Mouse (Mus musculus): Measurements from ENCODE around the gene Pmvk. TPM values are rescaled to one million over a fixed set of nuclear protein-coding genes. Genes with fewer than 3 reads are reported as not detected.

Pmvk gene
- total RNA-seq, 4 experiments from 2014 or later, result 5.5 to 8.6 (median 7.5) TPM

Other genes with a start within 250 kb of the Pmvk start
- 1 to 10 TPM; 3.2 to 9.8 (median 4.0) TPM for gene Thbs3, start 239.4 kb upstream of the Pmvk start, total RNA-seq (2022)
- gene Mtx1, start 227.5 kb upstream of the Pmvk start, total RNA-seq (2022), result 10 to 100 TPM; 56.4 to 63.5 (median 59.5) TPM
- gene Muc1, start 225.5 kb upstream of the Pmvk start, total RNA-seq (2022), result under 1 TPM in 3 of 4 experiments, not detected in 1; 0.13 to 0.63 (median 0.49) TPM
- 100 to 1,000 TPM in 1 of 4 experiments, 10 to 100 TPM in 3; 87.0 to 108 (median 89.4) TPM for gene Krtcap2, start 208.6 kb upstream of the Pmvk start, total RNA-seq (2022)
- under 1 TPM; 0.34 to 0.87 (median 0.83) TPM for gene Trim46, start 208.2 kb upstream of the Pmvk start, total RNA-seq (2022)
- gene Dpm3, start 195.2 kb upstream of the Pmvk start, total RNA-seq (2022), result 10 to 100 TPM; 49.1 to 65.7 (median 53.6) TPM
- gene Slc50a1, start 184.0 kb upstream of the Pmvk start, total RNA-seq (2022), result 10 to 100 TPM; 16.6 to 27.0 (median 21.0) TPM
- 10 to 100 TPM; 28.2 to 36.1 (median 32.6) TPM for gene Efna1, start 173.4 kb upstream of the Pmvk start, total RNA-seq (2022)
- under 1 TPM in 1 of 4 experiments, not detected in 3; 0.11 TPM for gene Efna3, start 131.6 kb upstream of the Pmvk start, total RNA-seq (2022)
- under 1 TPM in 3 of 4 experiments, not detected in 1; 0.19 to 0.34 (median 0.27) TPM for gene Efna4, start 116.5 kb upstream of the Pmvk start, total RNA-seq (2022)
- gene Adam15, start 104.5 kb upstream of the Pmvk start, total RNA-seq (2022), result 10 to 100 TPM; 43.3 to 52.5 (median 48.6) TPM
- not detected for gene Dcst2, start 92.6 kb upstream of the Pmvk start, total RNA-seq (2022)
- not detected for gene Dcst1, start 89.3 kb upstream of the Pmvk start, total RNA-seq (2022)
- gene Zbtb7b, start 59.8 kb upstream of the Pmvk start, total RNA-seq (2022), result 10 to 100 TPM; 19.6 to 23.2 (median 22.9) TPM
- 1 to 10 TPM in 2 of 4 experiments, under 1 TPM in 1, not detected in 1; 0.75 to 1.5 (median 1.2) TPM for gene Lenep, start 51.7 kb upstream of the Pmvk start, total RNA-seq (2022)
- gene Flad1, start 42.7 kb upstream of the Pmvk start, total RNA-seq (2022), result 10 to 100 TPM; 55.5 to 71.8 (median 67.9) TPM
- 1 to 10 TPM; 3.8 to 5.4 (median 4.2) TPM for gene Cks1b, start 36.2 kb upstream of the Pmvk start, total RNA-seq (2022)
- 10 to 100 TPM; 33.3 to 37.7 (median 36.5) TPM for gene Shc1, start 36.1 kb upstream of the Pmvk start, total RNA-seq (2022)
- gene Pygo2, start 24.3 kb upstream of the Pmvk start, total RNA-seq (2022), result 10 to 100 TPM; 13.3 to 17.9 (median 14.9) TPM
- 10 to 100 TPM; 67.8 to 74.7 (median 71.2) TPM for gene Pbxip1, start 17.8 kb upstream of the Pmvk start, total RNA-seq (2022)
- 1 to 10 TPM; 2.1 to 3.4 (median 2.4) TPM for gene Kcnn3, start 65.6 kb downstream of the Pmvk start, total RNA-seq (2022)